Mouse (Mus musculus) neural tube, embryonic 10.5 days (tissue): Measurements from ENCODE around the gene Naa38.
A peak's percentile ranks its signal among the peaks of the same experiment; 100 is the strongest.

Experiments
- DNase-seq: peaks from one replicate; pipeline ENCODE4 v3.0.0-alpha.2; 2017; ENCODE audit warnings: low spot score; ENCODE audit errors: extremely low spot score

Naa38 gene

GRCm38 (mm10) chr11:69395235-69395633 lies at the start of gene Naa38, which contains the start of gene Cyb5d1:
Naa38 (plus strand) TSS chr11:69395487.
Cyb5d1 (minus strand) TSS chr11:69395631.
- peak; percentile 86 for DNase-seq

DNA sequence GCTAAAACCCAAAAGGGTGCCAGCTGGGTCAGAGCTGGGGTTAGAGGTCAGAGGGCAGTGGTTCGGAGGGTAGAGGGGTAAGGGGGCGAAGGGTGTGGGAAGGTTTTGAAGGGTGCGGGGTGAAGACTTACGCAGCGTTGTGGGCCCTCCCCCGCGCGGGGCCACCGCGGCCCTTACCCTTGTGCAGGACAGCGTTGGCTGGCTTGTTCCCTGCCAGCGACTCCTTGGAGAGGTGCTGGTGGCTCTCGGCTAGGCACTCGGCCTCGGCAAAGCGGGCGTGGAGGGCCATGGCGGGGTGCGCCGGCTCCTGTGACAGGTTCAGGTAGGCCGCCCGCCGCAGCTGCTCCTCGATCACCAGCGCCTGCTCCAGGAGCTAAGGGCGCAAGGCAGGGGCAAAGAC lies 48.8 kb upstream of the Naa38 start:
- DNase-seq: no peak

DNA sequence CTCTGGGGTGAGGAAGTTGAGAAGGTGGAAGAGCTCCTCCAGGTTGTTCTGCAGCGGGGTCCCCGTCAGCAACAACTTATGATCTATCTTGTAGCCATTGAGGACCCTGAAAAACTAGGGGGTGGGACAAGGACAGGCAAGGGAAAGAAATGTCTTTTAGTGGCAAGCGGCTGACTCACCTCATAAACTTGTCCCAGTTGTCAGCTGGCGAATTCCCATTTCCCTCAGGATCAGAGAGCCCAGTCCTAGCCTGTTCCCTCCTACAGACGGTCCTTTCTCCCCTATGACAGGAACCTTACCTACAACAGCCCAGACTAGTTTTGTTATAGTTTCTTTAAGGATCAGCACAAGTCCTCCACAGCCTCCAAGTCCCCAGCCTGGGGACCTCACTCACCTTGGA lies 38.7 kb upstream of the Naa38 start:
- DNase-seq: no peak

GRCm38 (mm10) chr11:69357690-69358089 lies 37.6 kb upstream of the Naa38 start:
- DNase-seq: no peak

GRCm38 (mm10) chr11:69362021-69362420 lies 33.3 kb upstream of the Naa38 start:
- DNase-seq: no peak

DNA sequence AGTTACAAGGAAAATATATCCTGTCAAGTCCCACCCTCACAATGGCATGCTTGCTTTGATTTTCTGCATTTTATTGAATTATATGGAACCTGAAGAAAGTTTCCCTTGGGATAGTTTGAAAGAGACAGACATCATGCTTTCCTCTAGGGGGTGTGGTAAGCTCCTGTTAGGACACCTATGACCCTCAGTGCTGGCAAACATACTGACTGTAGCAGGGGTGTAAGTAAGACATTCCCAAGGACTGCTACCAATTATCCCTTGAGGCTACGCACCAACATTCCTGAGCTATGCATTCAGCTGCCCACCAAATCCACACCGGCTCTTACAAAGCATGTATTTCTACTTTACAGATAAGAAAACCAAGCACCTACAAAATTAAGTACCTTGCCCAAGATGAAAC lies 32.8 kb upstream of the Naa38 start:
- no peak for DNase-seq

DNA sequence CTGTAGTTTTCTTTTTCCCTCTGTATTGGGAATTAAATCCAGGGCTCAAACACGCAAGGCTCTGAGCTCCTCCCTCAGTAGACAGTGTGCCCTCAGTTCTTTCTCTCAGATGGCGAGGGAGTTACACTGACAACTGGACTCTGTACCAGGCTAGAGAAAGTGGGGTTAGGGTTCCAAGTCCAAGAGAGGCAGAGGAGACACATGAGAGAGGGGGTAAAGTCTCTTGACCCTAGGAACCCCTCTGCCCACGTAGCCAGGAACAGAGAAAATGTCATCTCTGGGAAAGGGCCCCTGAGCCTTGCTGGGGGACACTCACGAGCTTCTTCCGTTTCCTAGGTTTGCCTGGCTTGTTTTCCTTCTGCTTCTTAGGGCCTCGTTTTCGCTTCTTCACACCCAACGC lies 30.9 kb upstream of the Naa38 start:
- DNase-seq: no peak

GRCm38 (mm10) chr11:69364910-69365309 lies 30.4 kb upstream of the Naa38 start:
- peak; percentile 55 for DNase-seq

- DNase-seq: peak; percentile 28
Observed at GRCm38 (mm10) chr11:69365722-69366121, 29.6 kb upstream of the Naa38 start.

GRCm38 (mm10) chr11:69366157-69366854 lies 29.0 kb upstream of the Naa38 start:
- DNase-seq: peak; percentile 82

DNA sequence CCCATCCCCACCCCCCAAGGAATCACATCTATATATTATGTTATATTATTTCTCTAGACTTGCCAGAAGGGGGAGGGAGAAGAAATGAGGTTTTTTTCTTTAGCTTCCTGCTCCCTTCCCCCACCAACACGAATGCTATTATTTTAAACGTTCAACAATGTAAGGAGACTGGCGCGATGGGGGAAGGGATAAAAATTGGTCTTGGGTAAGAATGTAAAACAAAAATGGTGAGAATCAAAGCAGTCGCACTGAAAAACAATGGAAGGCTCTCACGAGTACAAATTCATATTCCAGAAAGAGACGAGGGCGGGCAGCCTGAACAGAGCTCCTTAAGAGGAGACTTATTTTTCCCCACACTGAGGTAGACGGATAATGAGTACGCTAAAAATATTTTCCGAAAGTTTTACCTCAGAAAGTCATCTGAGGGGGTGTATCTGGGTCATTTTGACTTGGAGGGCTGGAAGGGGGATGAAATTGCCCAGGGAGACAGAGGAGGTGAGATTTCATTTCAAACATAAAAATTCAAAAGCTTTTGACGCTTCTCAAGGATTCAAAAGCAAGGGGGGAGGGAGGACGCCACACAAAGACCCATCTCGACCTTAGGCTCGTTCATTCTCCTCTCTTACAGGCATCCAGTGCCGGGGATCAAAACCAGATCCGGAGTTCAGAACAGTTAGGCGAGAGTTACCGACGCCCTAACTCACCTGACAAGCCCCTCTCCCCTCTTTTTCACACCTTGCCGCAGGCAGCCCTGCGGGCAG lies 28.3 kb upstream of the Naa38 start:
- DNase-seq: peak; percentile 51

- no peak for DNase-seq
Observed at GRCm38 (mm10) chr11:69367616-69368355, 27.5 kb upstream of the Naa38 start.

- peak; percentile 78 for DNase-seq
Observed at GRCm38 (mm10) chr11:69368356-69369214, 26.7 kb upstream of the Naa38 start.

DNA sequence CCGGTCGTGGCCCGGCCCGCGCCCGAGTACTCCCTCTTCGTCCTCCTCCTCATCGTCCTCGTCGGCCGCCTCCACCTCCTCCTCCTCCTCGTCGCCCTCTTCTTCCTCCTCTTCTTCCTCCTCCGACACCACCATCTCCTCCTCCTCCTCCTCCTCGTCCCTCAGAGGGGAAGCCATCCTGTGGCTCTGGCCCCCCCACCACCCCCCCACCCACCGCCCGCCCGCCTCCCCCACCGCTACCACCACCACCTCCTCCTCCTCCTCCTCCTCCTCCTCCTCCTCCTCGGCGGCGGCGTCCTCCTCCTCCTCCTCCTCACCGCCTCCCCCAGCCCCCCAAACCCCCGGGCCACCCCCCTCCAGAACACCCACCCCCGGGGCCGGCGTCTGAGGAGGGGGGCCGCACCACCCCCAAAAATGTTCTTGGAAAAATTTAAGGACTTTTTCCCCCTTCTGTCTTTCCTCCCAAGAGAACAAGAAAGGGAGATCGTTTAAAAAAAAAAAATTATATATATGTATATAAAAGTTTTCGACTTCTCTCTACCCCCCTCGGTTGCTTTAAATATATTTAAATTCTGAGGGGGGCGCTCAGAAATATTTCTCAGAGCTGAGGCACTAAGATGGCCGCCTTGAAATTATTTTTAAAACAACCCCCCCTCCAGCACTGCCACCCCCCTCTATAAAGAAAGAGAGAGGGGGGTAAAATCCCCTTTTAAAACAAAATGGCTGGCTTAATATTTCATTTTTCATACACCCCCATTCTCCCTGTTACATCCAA lies 25.9 kb upstream of the Naa38 start, which contains the start of gene Chd3:
Gene Chd3 (minus strand): TSS at position 192 of the 775 bp plus-strand sequence.
- peak; percentile 58 for DNase-seq

DNA sequence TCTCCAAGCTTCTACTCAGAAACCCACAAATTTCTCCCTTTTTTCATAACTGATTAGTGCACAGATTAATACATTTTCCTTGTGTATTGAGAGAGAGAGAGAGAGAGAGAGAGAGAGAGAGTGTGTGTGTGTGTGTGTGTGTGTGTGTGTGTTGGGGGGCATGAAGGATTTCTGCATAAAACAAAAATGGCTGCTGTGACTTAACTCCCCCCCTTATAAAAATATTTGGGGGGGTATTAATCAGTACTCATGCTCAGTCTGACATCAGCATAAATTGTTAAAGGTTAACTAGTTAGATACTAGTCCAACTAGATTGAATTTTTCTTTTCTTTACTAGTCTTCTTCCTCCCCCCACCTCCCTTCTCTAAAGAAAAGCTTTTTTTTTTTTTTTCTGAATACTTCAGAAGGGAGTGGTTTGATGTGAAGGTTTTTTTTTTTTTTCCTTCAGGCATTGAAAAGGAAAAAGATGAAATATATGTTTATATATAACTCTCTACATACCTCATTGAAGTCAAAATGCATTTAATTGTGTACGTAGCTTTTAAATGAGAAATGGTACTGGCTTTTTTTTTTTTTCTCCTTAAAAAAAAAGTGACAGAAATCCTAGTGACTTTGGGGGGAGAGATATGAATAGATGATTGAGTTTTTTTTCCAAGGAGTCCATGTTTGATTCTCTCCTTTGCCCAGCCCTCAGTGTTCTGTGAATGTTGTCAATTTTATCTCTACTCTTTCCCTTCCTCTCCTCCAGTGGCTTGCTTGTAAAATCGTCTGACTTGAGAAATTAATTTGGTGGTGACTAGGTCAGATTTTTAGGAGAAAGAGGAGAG lies 25.1 kb upstream of the Naa38 start:
- DNase-seq: no peak

GRCm38 (mm10) chr11:69370817-69371215 lies 24.5 kb upstream of the Naa38 start:
- DNase-seq: no peak

DNA sequence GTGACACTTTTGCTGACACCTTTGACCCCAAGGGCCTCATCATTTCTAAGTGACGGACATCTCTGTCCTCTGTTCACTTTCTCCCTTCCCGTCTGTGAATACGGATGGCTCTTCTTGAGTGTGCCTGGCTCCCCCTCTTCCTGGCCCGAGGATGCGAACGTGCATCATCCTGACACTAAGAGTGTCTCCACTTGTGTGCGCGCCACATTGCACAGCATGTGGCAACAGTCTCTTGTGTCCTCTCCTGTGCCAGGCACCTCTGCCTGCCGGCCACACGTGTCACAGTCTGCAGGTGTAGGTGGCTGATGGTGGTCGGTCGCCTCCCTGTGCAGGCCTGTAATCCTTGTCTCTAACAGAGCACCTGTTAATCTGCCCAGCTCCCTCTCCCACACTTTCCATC lies 23.7 kb upstream of the Naa38 start:
- peak; percentile 31 for DNase-seq

- no peak for DNase-seq
Observed at GRCm38 (mm10) chr11:69372056-69372779, 23.1 kb upstream of the Naa38 start.

DNA sequence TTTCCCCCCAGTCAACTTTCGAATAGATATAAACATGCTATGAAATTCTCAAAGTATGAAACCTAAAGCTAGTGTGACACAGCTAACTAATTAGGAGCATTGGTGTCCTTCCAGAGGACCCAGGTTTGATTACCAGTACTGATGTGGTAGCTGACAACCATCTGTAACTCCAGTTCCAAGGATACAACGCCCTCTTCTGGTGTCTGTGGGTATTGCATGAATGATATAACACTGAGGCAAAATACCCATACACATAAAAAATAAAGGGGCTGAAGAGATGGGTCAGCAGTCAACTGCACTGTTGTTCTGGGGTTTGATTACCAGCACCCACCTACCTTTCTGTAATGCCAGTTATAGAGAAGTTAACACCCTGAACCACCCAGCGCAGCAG lies 22.5 kb upstream of the Naa38 start:
- no peak for DNase-seq
